Mouse (Mus musculus): Measurements from ENCODE around the gene March7.

The March7 gene

DNA sequence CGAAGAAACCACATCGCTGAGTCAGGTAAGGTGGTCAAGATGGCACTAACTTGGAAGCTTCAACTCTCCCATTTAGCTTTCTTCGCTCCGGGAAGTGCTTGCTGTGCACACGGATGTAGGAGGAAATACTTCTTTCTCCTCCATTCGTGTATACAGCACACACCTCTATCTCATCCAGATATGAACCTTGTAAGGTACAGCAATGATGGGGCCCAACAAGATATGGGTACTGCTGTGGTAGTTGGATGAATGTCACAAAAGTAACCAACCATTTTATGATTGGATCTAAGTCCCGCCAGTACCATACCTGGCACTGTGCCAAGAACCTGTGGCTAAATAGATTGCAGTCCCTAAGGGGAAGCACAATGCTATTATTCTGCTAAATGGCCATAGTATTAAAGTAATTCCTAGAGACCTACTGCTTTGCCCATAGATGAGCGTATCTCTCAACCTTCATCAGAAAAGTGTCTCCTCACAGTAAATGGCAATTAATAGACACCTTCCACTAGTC lies 75.5 kb downstream of the March7 start:
- no peak for DNase-seq (ENCODE audit: low spot score in 2 of 2)

DNA sequence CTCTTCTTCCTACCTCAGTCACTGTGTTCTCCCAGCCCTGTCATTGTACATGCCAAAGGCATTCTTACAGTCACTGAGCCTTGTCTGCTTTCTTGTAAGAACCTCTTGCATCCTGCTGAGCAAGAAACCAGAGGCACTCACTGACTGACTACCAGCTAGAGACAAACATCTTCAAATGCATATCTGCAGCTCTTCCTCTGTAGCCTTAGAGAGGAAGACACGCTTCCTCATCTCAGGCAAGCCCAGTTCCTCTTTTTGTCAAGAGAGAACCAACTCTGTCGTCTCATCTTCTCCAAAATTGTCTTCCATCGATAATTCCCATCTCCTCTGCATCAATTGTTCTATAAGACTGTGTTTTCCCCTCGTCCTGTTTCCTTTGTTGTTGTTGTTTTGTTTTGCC lies 78.9 kb downstream of the March7 start:
- DNase-seq (ENCODE audit: low spot score in 2 of 2), result no peak

DNA sequence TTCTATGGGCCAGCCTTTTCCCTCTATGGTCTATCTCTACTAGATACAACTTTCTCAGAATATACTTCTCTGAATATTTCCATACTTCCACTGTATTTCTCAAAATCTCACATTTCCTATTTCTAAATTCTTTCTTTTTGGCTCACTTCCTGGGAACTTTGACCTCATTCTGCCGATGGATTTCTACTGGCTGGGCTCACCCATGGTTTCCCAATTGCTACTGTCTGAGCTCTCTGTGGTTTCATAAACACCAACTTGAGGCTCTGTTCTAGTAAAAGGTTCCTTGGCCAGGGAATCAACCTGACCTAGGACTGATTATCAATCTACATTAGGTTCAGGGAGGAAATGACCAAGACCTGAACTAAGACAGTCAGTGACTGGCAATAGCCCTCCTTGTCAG lies 79.8 kb downstream of the March7 start:
- no peak for DNase-seq (ENCODE audit: low spot score in 2 of 2)

DNA sequence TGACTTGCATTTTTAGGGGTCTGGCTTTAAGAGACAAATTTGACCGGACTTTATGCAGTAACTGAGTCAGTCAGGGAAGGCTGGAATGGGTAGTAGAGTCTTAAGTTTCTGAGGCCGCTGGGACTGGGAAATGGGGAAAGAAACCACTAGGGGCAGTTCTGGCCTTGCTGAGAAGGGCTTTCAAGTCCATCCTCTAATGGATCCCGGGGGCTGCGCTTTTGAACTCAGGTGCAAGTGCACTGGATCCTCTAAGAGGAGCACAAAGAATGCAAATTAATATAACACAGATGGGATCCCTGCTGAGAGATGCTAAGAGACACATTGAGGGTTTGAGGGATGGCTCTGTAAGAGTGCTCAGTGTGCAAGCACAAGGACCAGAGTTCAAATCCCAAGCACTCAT lies 81.7 kb downstream of the March7 start:
- no peak for DNase-seq (ENCODE audit: low spot score in 2 of 2)

DNA sequence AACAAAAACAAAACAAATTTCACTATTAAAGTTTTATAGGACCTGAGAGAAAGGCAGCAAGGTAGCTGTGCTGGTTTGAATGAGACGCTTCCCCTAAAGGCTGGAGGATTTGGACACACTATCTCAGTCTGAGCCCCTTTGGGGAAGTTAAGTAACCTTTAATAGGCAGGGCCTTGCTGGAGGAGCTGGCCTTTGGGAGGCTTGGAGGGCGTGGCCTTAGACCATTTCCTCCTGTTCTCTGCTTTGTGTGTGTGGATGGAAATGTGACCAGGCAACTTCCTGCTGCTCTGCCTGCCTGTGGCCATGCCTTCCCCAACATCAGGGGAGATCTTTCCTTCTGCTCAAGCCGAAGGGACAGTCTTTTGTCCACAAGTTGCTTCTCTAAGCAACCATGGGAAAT lies 88.6 kb downstream of the March7 start:
- DNase-seq (ENCODE audit: low spot score in 2 of 2), result no peak

DNA sequence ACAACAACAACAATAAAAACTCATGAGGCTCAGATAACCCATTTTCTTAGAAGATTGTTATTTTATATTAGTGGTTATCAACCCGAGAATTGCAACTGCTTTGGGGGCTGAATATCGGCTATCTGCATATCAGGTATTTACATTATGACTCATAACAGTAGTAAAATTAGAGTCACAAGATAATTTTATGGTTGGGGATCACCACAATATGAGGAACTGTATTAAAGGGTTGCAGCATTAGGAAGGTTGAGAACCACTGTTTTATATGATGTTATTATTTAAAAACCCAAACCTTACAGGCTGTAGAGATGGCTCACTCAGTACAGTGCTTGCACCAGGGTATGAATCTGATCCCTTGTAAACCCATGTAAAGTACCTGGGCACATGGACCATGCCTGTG lies 89.6 kb downstream of the March7 start:
- DNase-seq (ENCODE audit: low spot score in 2 of 2), result no peak
